Mouse (Mus musculus) spleen, postnatal 4 days (tissue): ENCODE measurements around the gene Qsox2.

Experiments used
- DNase-seq, 2 experiments: peaks; one replicate each; pipeline ENCODE4 v3.0.0; 2022; ENCODE audit warnings: low spot score in 2 of 2

Gene Qsox2

DNA sequence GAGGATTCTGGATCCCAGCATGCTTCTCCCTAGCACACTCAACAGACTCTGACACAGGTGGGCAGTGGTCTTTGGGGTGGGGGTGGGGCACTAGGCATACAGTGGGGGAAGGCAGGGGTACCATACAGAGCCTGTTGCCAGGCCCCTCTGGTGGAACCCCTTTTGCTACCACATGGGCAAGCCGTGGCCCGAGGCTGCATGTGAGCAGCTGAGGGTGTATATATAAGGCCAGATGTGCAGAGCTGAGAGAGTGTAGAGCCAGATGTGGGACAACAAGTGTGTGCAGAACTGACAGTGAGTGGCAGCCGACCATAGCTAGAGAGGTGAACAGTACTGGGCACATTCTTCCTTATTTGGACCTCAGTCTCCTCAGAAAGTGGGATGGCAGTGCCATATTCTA is 70.4 kb downstream of the Qsox2 start:
- no peak for DNase-seq
